Mouse (Mus musculus): ENCODE data around the gene Mtch1. TPM values are rescaled to one million over a fixed set of nuclear protein-coding genes. Genes with fewer than 3 reads are reported as not detected.

Mtch1 gene
- total and polyA plus RNA-seq, 3 experiments = 143 to 233 (median 147) TPM

DNA sequence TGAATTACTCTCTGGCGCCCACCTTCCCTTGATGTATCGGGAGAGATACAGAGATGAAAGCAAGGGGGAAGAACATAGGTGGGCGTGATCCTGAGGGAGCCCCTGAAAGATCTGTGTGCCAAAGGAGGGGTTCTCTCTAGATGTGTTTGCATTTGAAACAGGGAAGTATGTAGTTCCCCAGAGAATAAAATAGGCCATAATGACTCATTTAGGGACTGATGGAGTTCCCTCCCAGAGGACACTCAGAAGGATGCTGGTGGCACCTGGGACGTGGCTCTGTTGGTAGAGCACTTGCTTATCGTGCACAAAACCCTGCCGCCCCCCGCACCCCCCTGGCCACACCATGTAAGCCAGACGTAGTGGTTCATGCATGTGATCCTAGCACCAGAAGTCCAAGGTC lies 15.4 kb upstream of the Mtch1 start:
- Histone ChIP-seq H3K9me3 (replicated peaks; ENCODE audit: insufficient read depth, low read length) (no peaks in the 10 kb centered on the region), H3K27me3 (ENCODE audit: control insufficient read depth in 1 of 2, insufficient read depth in 2 of 2, low read length in 2 of 2) (no peaks in the 10 kb centered on the region), H3K9ac (ENCODE audit: control insufficient read depth, low read depth, low read length, poor library complexity, severe bottlenecking) (no peak overlapping the region), H3K79me2 (ENCODE audit: control insufficient read depth, insufficient read depth, low read length, poor library complexity) (no peaks in the 10 kb centered on the region), H3K36me3 (ENCODE audit: control insufficient read depth in 1 of 2, insufficient read depth in 2 of 2, low read length in 2 of 2) (peaks cover 0 to 9% of the 10 kb centered on the region in 2 experiments; a peak in 2 of 4 replicates), H3K27ac (ENCODE audit: control insufficient read depth, low read depth, low read length) (no peak overlapping the region), H3K4me1 (ENCODE audit: control insufficient read depth in 1 of 2, insufficient read depth in 2 of 2, low read length in 2 of 2) (peaks cover 0 to 10% of the 10 kb centered on the region in 2 experiments; a peak in 2 of 4 replicates), H3K4me3 (ENCODE audit: control insufficient read depth in 1 of 2, insufficient read depth in 1 of 2, low read depth in 2 of 2, low read length in 2 of 2) (no peak overlapping the region)
- DNase-seq (ENCODE audit: low read depth, low spot score) = no peak
- no peak for TF ChIP-seq POLR2AphosphoS2 (IDR thresholded peaks at IDR 0.05; ENCODE audit: low read length)
- no peak for TF ChIP-seq NELFE (IDR thresholded peaks at IDR 0.05; ENCODE audit: low read depth, low read length)
- no peak for TF ChIP-seq MAFK (IDR thresholded peaks at IDR 0.05; ENCODE audit: borderline replicate concordance, low read depth, low read length)
- no peak for TF ChIP-seq POLR2AphosphoS5 (IDR thresholded peaks at IDR 0.05; ENCODE audit: borderline replicate concordance, low read depth, low read length)
- TF ChIP-seq CTCF (IDR thresholded peaks at IDR 0.05 in 2 of 3, conservative IDR thresholded peaks at IDR 0.05 in 1 of 3; ENCODE audit: control insufficient read depth in 1 of 3, insufficient read depth in 1 of 3, low read depth in 2 of 3, low read length in 3 of 3, poor library complexity in 1 of 3, severe bottlenecking in 1 of 3) = no peak

DNA sequence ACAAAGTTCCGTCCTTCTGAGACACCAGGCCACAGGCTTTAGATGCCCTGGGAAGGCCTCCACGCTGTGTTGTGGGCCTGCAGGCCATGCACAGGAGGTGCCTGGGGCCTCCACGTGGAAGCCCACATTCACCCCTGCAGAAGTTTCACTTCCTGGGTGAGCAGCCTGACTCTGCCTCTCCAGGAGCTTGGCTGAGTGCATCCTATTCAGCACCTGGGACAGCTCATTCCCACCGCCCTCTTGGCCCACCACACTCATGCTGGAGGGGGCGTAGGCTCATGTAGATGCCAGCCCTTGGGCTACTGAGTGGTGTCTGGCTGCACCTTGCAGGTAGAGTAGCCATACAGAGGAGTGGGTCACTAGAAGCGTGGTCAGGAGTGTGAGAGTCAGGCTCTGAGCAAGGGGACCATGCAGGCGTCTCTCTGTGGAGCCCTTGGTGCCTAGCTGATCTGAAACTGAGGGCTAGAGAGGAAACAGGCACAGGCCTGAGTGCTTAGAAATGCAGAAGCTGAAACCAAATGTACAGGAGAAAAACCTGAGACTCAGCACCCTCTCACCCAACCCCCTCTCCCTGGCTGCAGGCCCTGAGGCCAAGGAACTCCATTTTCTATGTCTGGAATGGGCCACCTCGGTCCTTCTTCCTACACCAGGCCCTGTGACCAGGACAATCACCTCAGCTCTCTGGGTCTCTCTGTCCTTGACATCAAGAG lies 14.4 kb upstream of the Mtch1 start:
- peaks cover 0 to 10% of the 10 kb centered on the region in 2 experiments; a peak in 2 of 4 replicates for H3K4me1 ChIP-seq (ENCODE audit: control insufficient read depth in 1 of 2, insufficient read depth in 2 of 2, low read length in 2 of 2)
- no peak overlapping the region for H3K9ac ChIP-seq (ENCODE audit: control insufficient read depth, low read depth, low read length, poor library complexity, severe bottlenecking)
- TF ChIP-seq HCFC1 (IDR thresholded peaks at IDR 0.05; ENCODE audit: low read depth, low read length) (no peak), TCF12 (IDR thresholded peaks at IDR 0.05; ENCODE audit: low read depth, low read length) (no peak), MAX (IDR thresholded peaks at IDR 0.05; ENCODE audit: low read length) (no peak), MXI1 (IDR thresholded peaks at IDR 0.05; ENCODE audit: low read depth, low read length) (peak; percentile 70), CHD2 (IDR thresholded peaks at IDR 0.05; ENCODE audit: low read length) (no peak), MAZ (IDR thresholded peaks at IDR 0.05; ENCODE audit: low read depth, low read length) (no peak), ETS1 (IDR thresholded peaks at IDR 0.05; ENCODE audit: low read depth, low read length) (no peak), ZC3H11A (IDR thresholded peaks at IDR 0.05; ENCODE audit: low read depth, low read length) (no peak), MEF2A (IDR thresholded peaks at IDR 0.05; ENCODE audit: extremely low read depth, insufficient replicate concordance, low read depth, low read length, poor library complexity, severe bottlenecking) (no peak), EP300 (IDR thresholded peaks at IDR 0.05; ENCODE audit: low read depth in 1 of 2, low read length in 2 of 2) (no peak), CHD1 (IDR thresholded peaks at IDR 0.05; ENCODE audit: low read depth, low read length) (no peak), SIN3A (IDR thresholded peaks at IDR 0.05; ENCODE audit: low read length) (peak; percentile 78)
- H3K79me2 ChIP-seq (ENCODE audit: control insufficient read depth, insufficient read depth, low read length, poor library complexity) = no peaks in the 10 kb centered on the region
- H3K36me3 ChIP-seq (ENCODE audit: control insufficient read depth in 1 of 2, insufficient read depth in 2 of 2, low read length in 2 of 2) = peaks cover 0 to 9% of the 10 kb centered on the region in 2 experiments; a peak in 2 of 4 replicates
- H3K27ac ChIP-seq (ENCODE audit: control insufficient read depth, low read depth, low read length) = no peak overlapping the region
- H3K27me3 ChIP-seq (ENCODE audit: control insufficient read depth in 1 of 2, insufficient read depth in 2 of 2, low read length in 2 of 2) = no peaks in the 10 kb centered on the region
- no peaks in the 10 kb centered on the region for H3K9me3 ChIP-seq (replicated peaks; ENCODE audit: insufficient read depth, low read length)
- DNase-seq (ENCODE audit: low read depth, low spot score) = peak; percentile 80
- H3K4me3 ChIP-seq (ENCODE audit: control insufficient read depth in 1 of 2, insufficient read depth in 1 of 2, low read depth in 2 of 2, low read length in 2 of 2) = no peak overlapping the region
